Mouse (Mus musculus): ENCODE results near the gene Mfng.

Mfng gene

GRCm38 (mm10) chr15:78715856-78716255 lies 57.4 kb downstream of the Mfng start:
- no peak for DNase-seq (ENCODE audit: low spot score in 2 of 2)

DNA sequence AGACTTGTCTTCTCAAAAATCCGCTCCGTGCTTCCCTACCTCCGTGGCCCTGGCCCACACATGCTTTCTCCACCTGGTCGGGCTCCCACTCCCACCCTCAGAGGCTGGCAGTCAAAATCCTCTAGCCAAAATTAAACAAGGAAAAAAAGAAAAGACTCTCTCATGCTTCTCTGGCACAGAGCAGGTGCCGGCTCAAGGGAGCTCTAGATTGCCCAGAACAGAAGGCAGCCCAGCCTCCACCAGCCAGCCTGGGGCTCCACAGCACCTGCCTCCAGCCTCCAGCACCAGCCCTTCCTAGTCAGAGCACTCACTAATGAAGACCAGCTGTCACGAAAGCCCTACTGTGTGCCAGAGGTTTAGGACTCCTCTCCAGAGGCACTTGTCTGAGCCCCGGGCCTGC lies 59.5 kb downstream of the Mfng start:
- no peak for DNase-seq (ENCODE audit: low spot score in 2 of 2)

GRCm38 (mm10) chr15:78712335-78713258 lies 60.7 kb downstream of the Mfng start:
- peak; percentile 54 to 65 for DNase-seq (ENCODE audit: low spot score in 2 of 2)

GRCm38 (mm10) chr15:78711935-78712334 lies 61.3 kb downstream of the Mfng start:
- no peak for DNase-seq (ENCODE audit: low spot score in 2 of 2)

- no peak for DNase-seq (ENCODE audit: low spot score in 2 of 2)
Measured at GRCm38 (mm10) chr15:78710634-78711033, 62.6 kb downstream of the Mfng start.

- DNase-seq (ENCODE audit: low spot score in 2 of 2), result no peak
Measured at GRCm38 (mm10) chr15:78709767-78710166, 63.5 kb downstream of the Mfng start.

GRCm38 (mm10) chr15:78706630-78707029 lies 66.6 kb downstream of the Mfng start:
- DNase-seq (ENCODE audit: low spot score in 2 of 2), result no peak
